Mouse (Mus musculus) ovary, postnatal 14 days (tissue): ENCODE data around the gene Antxr2.

Source experiments
- DNase-seq: peaks from one replicate; pipeline ENCODE4 v3.0.0; 2022; ENCODE audit warnings: low spot score

The Antxr2 gene

DNA sequence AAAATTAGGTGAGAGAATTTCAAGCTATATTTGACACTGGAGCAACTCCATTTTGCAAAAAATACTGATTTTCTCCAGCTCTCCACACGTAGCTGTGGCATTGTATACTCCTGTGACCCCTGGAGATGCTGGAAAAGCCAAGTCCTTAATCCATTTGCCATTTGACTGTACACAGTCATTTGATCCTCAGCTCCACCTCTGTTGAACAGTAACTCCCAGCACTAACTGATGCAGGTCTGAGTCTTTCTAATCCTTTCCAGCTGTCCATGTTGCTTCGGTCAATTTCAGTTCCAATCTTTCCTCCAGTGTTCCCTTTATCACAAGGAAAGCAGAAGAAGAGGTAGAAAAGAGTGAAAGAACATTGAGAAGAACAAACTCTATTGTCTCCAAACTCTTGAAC, 195.4 kb downstream of the Antxr2 start:
- DNase-seq, result no peak

DNA sequence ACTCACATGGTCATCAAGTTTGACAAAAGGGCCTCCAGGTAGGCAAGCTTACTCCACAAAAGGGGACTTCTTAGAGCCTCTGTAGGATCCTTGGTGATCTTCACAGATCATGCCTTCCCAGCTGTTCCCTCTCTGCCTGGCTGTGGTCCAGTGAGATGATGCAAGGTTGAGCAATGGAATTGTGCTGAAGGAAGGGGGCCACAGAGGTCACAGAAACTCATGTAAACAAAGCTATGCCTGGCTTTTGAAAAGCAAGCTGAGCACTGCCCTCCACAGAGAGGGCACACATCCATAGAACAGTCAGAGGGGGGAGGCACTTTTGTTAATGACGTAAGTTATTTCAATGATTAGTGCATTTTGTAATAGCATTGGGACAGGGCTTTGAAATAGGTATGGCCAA, 196.1 kb downstream of the Antxr2 start:
- DNase-seq, result peak; percentile 46
